Mouse (Mus musculus) left cerebral cortex, postnatal 10 days (tissue): ENCODE data around the gene Sugp2. TPM values are rescaled to one million over a fixed set of nuclear protein-coding genes. Genes with fewer than 3 reads are reported as not detected.

Source experiments
- DNase-seq, 2 experiments: peaks; one replicate each; pipeline ENCODE4 v3.0.0; 2021 to 2022; ENCODE audit warnings: low spot score in 2 of 2, mixed read lengths in 1 of 2; ENCODE audit errors: extremely low spot score in 1 of 2
- intact Hi-C: fragments of 180-260 bp; cut with DNase I; formaldehyde crosslinking; loops from one replicate; pipeline ENCODE4 v1.15.1; 2025
- total RNA-seq, 2 experiments: library from RNA; stranded (reverse); gene quantifications; 2 replicates each; pipeline ENCODE4 v1.2.3; 2021

Sugp2 gene
- total RNA-seq, 2 experiments from 2014 or later: 134 to 140 TPM

- intact Hi-C loops: no loop called here
Observed at GRCm38 (mm10) chr8:70315624-70316510, 81.8 kb downstream of the Sugp2 start, which contains the start of gene Cers1. Gene Cers1, plus strand, starts transcription at chr8:70315775.

GRCm38 (mm10) chr8:70316511-70317504 is 82.8 kb downstream of the Sugp2 start:
- intact Hi-C loops: no loop called here
- DNase-seq: peak; percentile 90 to 95

More at GRCm38 (mm10) chr8:70315624-70316510, 81.8 kb downstream of the Sugp2 start, which contains the start of gene Cers1:
- DNase-seq: peak; percentile 64 to 84

- intact Hi-C loops: no loop called here
- DNase-seq: no peak
Observed at GRCm38 (mm10) chr8:70317872-70318271, 83.8 kb downstream of the Sugp2 start.

GRCm38 (mm10) chr8:70323716-70324115 is 89.7 kb downstream of the Sugp2 start:
- DNase-seq: peak in 1 of 2 experiments; percentile 17
- intact Hi-C loops: no loop called here

- no peak for DNase-seq
- intact Hi-C loops: no loop called here
Observed at GRCm38 (mm10) chr8:70327512-70327911, 93.5 kb downstream of the Sugp2 start.

- intact Hi-C loops: no loop called here
- DNase-seq: peak in 1 of 2 experiments; percentile 19
Observed at GRCm38 (mm10) chr8:70329124-70329834, 95.3 kb downstream of the Sugp2 start, which contains the start of gene Gdf1. Gene Gdf1, plus strand, starts transcription at chr8:70329817.

Other genes with a start within 250 kb of the Sugp2 start
- gene Gatad2a, start 237.8 kb upstream of the Sugp2 start, total RNA-seq: 10 to 100 TPM; 24.8 to 30.0 TPM
- gene Mau2, start 191.5 kb upstream of the Sugp2 start, total RNA-seq: 10 to 100 TPM; 81.6 to 82.9 TPM
- gene Sugp1, start 191.4 kb upstream of the Sugp2 start, total RNA-seq: 10 to 100 TPM; 51.6 to 56.7 TPM
- 1 to 10 TPM; 1.4 TPM for gene Tm6sf2, start 161.3 kb upstream of the Sugp2 start, total RNA-seq
- gene Hapln4, start 150.8 kb upstream of the Sugp2 start, total RNA-seq: 1 to 10 TPM; 3.0 to 6.5 TPM
- 100 to 1,000 TPM; 392 to 416 TPM for gene Ncan, start 113.4 kb upstream of the Sugp2 start, total RNA-seq
- gene Nr2c2ap, start 102.9 kb upstream of the Sugp2 start, total RNA-seq: 10 to 100 TPM; 32.7 to 33.6 TPM
- gene Rfxank, start 95.1 kb upstream of the Sugp2 start, total RNA-seq: 10 to 100 TPM in 1 of 2 experiments, 1 to 10 TPM in 1; 8.3 to 10.9 TPM
- gene Borcs8, start 94.7 kb upstream of the Sugp2 start, total RNA-seq: 10 to 100 TPM; 40.7 to 42.3 TPM
- under 1 TPM in 1 of 2 experiments, not detected in 1; 0.59 TPM for gene Mef2b, start 94.5 kb upstream of the Sugp2 start, total RNA-seq
- 10 to 100 TPM; 49.0 to 55.7 TPM for gene Tmem161a, start 61.9 kb upstream of the Sugp2 start, total RNA-seq
- 10 to 100 TPM; 26.1 to 26.6 TPM for gene Slc25a42, start 21.9 kb upstream of the Sugp2 start, total RNA-seq
- gene Armc6, start 240 bp downstream of the Sugp2 start, total RNA-seq: 10 to 100 TPM; 84.6 to 85.4 TPM
- gene Homer3, start 48.6 kb downstream of the Sugp2 start, total RNA-seq: 1 to 10 TPM; 7.9 to 9.4 TPM
- 10 to 100 TPM; 64.9 to 65.2 TPM for gene Ddx49, start 68.3 kb downstream of the Sugp2 start, total RNA-seq
- gene Cope, start 68.3 kb downstream of the Sugp2 start, total RNA-seq: 100 to 1,000 TPM; 124 to 134 TPM
- 10 to 100 TPM; 97.9 to 98.4 TPM for gene Cers1, start 81.5 kb downstream of the Sugp2 start, total RNA-seq
- 10 to 100 TPM in 1 of 2 experiments, 1 to 10 TPM in 1; 6.6 to 13.0 TPM for gene Gdf1, start 95.6 kb downstream of the Sugp2 start, total RNA-seq
- gene Upf1, start 119.1 kb downstream of the Sugp2 start, total RNA-seq: 10 to 100 TPM; 46.9 to 48.1 TPM
- gene Comp, start 139.3 kb downstream of the Sugp2 start, total RNA-seq: under 1 TPM in 1 of 2 experiments, not detected in 1; 0.14 TPM
- gene Crtc1, start 205.4 kb downstream of the Sugp2 start, total RNA-seq: 100 to 1,000 TPM in 1 of 2 experiments, 10 to 100 TPM in 1; 98.8 to 105 TPM
- 10 to 100 TPM; 33.1 to 33.8 TPM for gene Klhl26, start 242.7 kb downstream of the Sugp2 start, total RNA-seq